19 mouse cellular contexts compared by ENCODE assay signal in genomic region chr11:108384920-108385665, GRCm38 (mm10). TPM values are rescaled to one million over a fixed set of nuclear protein-coding genes. Genes with fewer than 3 reads are reported as not detected.
A peak's percentile ranks its signal among the peaks of the same experiment; 100 is the strongest.
DNase-seq lines count a peak whose midpoint lies in the region; ATAC-seq and TF ChIP-seq lines count a peak whose summit lies in the region.
"Had no signal": no experiment of that assay in that cellular context is flagged by ENCODE, and none has a peak within 500 bp of the region (broad histone marks: within the 10 kb centered on the region; RNA-seq: fewer than 3 reads in every experiment).

No protein-coding gene starts in this region.

- ATAC-seq in hindbrain, embryonic 14.5 days (ENCODE audit: low FRiP score): no peak
- no peak for ATAC-seq in hindbrain, embryonic 16.5 days
- ATAC-seq in intestine, postnatal 0 days: peak; percentile 93
- ATAC-seq: forebrain, embryonic 15.5 days had no signal

- in situ Hi-C loops in CH12.LX (cut with MboI; ENCODE audit: low pct_ligation_motif_present, low pct_unique_long_range_greater_than_20kb, low sequenced_read_pairs): no loop called here

- no peak overlapping the region for H3K27ac ChIP-seq in hindbrain, embryonic 14.5 days
- no peak overlapping the region for H3K27ac ChIP-seq in hindbrain, embryonic 16.5 days (ENCODE audit: low read depth, low read length)
- no peak overlapping the region for H3K27ac ChIP-seq in CH12.LX (ENCODE audit: insufficient read depth, low read depth)
- H3K27ac ChIP-seq in intestine, postnatal 0 days (ENCODE audit: low read depth, low read length): peak overlapping the region; percentile 29
- H3K27ac ChIP-seq: forebrain, embryonic 15.5 days; kidney, postnatal 0 days; limb, embryonic 10.5 days had no signal

- no peaks in the 10 kb centered on the region for H3K79me2 ChIP-seq in CH12.LX (replicated peaks; ENCODE audit: control insufficient read depth, extremely low read depth, insufficient read depth, poor library complexity, severe bottlenecking)

- peak; percentile 25 for DNase-seq in hindbrain, embryonic 14.5 days (ENCODE audit: low spot score)
- DNase-seq in CH12.LX (ENCODE audit: extremely low read depth): peak; percentile 41
- DNase-seq in embryo, embryonic 10 days (ENCODE audit: low spot score): peak; percentile 19
- no peak for DNase-seq in spleen, postnatal 36 days (ENCODE audit: low spot score in 2 of 2)
- DNase-seq in heart, postnatal 14 days: no peak
- DNase-seq: B cell, adult 2 months; cerebellum, adult 9-11 months; heart, postnatal 36 days; kidney, adult 11 months; lung, adult 18-20 months; right cerebral cortex, postnatal 25 days; thymus, postnatal 14 days had no signal

- H3K4me1 ChIP-seq in hindbrain, embryonic 14.5 days (replicated peaks; ENCODE audit: control insufficient read depth, insufficient read depth, low read length): peaks cover 6% of the 10 kb centered on the region
- H3K4me1 ChIP-seq in hindbrain, embryonic 16.5 days (ENCODE audit: control insufficient read depth, insufficient read depth, low read depth, low read length): peaks cover 4% of the 10 kb centered on the region; the same call in 1 of the 2 replicates
- H3K4me1 ChIP-seq in CH12.LX (ENCODE audit: control insufficient read depth in 1 of 2, insufficient read depth in 2 of 2): peaks cover 3 to 25% of the 10 kb centered on the region in 2 experiments; a peak in 2 of 4 replicates
- H3K4me1 ChIP-seq in intestine, postnatal 0 days (replicated peaks; ENCODE audit: control insufficient read depth, insufficient read depth, low read length): no peaks in the 10 kb centered on the region
- H3K4me1 ChIP-seq: forebrain, embryonic 15.5 days; limb, embryonic 10.5 days had no signal

- TF ChIP-seq POLR2A in CH12.LX (IDR thresholded peaks at IDR 0.05; ENCODE audit: low read depth, low read length): no peak

- intact Hi-C loops in heart, postnatal 14 days (cut with DNase I): no loop called here

- H3K36me3 ChIP-seq in hindbrain, embryonic 14.5 days (replicated peaks; ENCODE audit: control insufficient read depth, insufficient read depth): no peaks in the 10 kb centered on the region
- no peaks in the 10 kb centered on the region for H3K36me3 ChIP-seq in hindbrain, embryonic 16.5 days (ENCODE audit: control insufficient read depth, insufficient read depth, low read length)
- H3K36me3 ChIP-seq in CH12.LX (replicated peaks in 1 of 2; ENCODE audit: control insufficient read depth in 1 of 2, insufficient read depth in 1 of 2, low read length in 1 of 2): no peaks in the 10 kb centered on the region
- H3K36me3 ChIP-seq in intestine, postnatal 0 days (ENCODE audit: control insufficient read depth, insufficient read depth): no peaks in the 10 kb centered on the region
- H3K36me3 ChIP-seq: forebrain, embryonic 15.5 days; heart, embryonic 12.5 days; limb, embryonic 10.5 days had no signal

- no peak for TF ChIP-seq CTCF in CH12.LX (conservative IDR thresholded peaks at IDR 0.05 in 1 of 2, IDR thresholded peaks at IDR 0.05 in 1 of 2; ENCODE audit: low read depth in 2 of 2, low read length in 2 of 2)
- TF ChIP-seq CTCF in intestine, postnatal 0 days (IDR thresholded peaks at IDR 0.05; ENCODE audit: low read depth): no peak

- no peaks in the 10 kb centered on the region for H3K27me3 ChIP-seq in hindbrain, embryonic 14.5 days (ENCODE audit: control insufficient read depth, insufficient read depth, low read length)
- no peaks in the 10 kb centered on the region for H3K27me3 ChIP-seq in hindbrain, embryonic 16.5 days (replicated peaks; ENCODE audit: control insufficient read depth, insufficient read depth, low read length)
- H3K27me3 ChIP-seq in CH12.LX (replicated peaks): no peaks in the 10 kb centered on the region
- H3K27me3 ChIP-seq in intestine, postnatal 0 days (replicated peaks; ENCODE audit: control insufficient read depth, insufficient read depth, low read length): no peaks in the 10 kb centered on the region
- H3K27me3 ChIP-seq: forebrain, embryonic 15.5 days; heart, embryonic 12.5 days had no signal

- dilution Hi-C loops in CH12.LX (cut with MboI; ENCODE audit: extremely low pct_ligation_motif_present, extremely low pct_unique_long_range_greater_than_20kb, low sequenced_read_pairs): no loop called here

- no peak for TF ChIP-seq EP300 in CH12.LX (IDR thresholded peaks at IDR 0.05; ENCODE audit: low read length)

- no peak overlapping the region for H3K4me2 ChIP-seq in hindbrain, embryonic 14.5 days (replicated peaks)
- no peak overlapping the region for H3K4me2 ChIP-seq in hindbrain, embryonic 16.5 days (ENCODE audit: low read length)
- H3K4me2 ChIP-seq in CH12.LX (ENCODE audit: insufficient read depth, low read depth, poor library complexity, severe bottlenecking): no peak overlapping the region
- H3K4me2 ChIP-seq in intestine, postnatal 0 days (replicated peaks; ENCODE audit: low read depth): no peak overlapping the region
- H3K4me2 ChIP-seq: forebrain, embryonic 15.5 days; heart, embryonic 12.5 days had no signal

- TF ChIP-seq RAD21 in CH12.LX (IDR thresholded peaks at IDR 0.05; ENCODE audit: low read depth, low read length): no peak

- WGBS in hindbrain, embryonic 14.5 days: 48% methylated on average over 4 of the region's 4 CpGs
- WGBS in hindbrain, embryonic 16.5 days: 55% methylated on average over 4 of the region's 4 CpGs
- 33% methylated on average over 4 of the region's 4 CpGs for WGBS in intestine, postnatal 0 days

- H3K4me3 ChIP-seq in hindbrain, embryonic 14.5 days (replicated peaks; ENCODE audit: low read length): no peak overlapping the region
- H3K4me3 ChIP-seq in hindbrain, embryonic 16.5 days (ENCODE audit: low read length): no peak overlapping the region
- H3K4me3 ChIP-seq in CH12.LX (replicated peaks in 1 of 3; ENCODE audit: low read depth in 2 of 3, low read length in 2 of 3, poor library complexity in 1 of 3): no peak overlapping the region
- no peak overlapping the region for H3K4me3 ChIP-seq in intestine, postnatal 0 days (ENCODE audit: low read depth, low read length)
- H3K4me3 ChIP-seq: forebrain, embryonic 15.5 days; heart, embryonic 12.5 days; limb, embryonic 10.5 days had no signal

- H3K9ac ChIP-seq in hindbrain, embryonic 14.5 days: no peak overlapping the region
- no peak overlapping the region for H3K9ac ChIP-seq in hindbrain, embryonic 16.5 days (ENCODE audit: low read depth, low read length)
- no peak overlapping the region for H3K9ac ChIP-seq in CH12.LX (ENCODE audit: insufficient read depth, low read depth)
- H3K9ac ChIP-seq in intestine, postnatal 0 days (ENCODE audit: low read depth, low read length): no peak overlapping the region
- H3K9ac ChIP-seq: forebrain, embryonic 15.5 days; heart, embryonic 12.5 days had no signal

- no peaks in the 10 kb centered on the region for H3K9me3 ChIP-seq in hindbrain, embryonic 14.5 days (ENCODE audit: control insufficient read depth, low read length)
- H3K9me3 ChIP-seq in hindbrain, embryonic 16.5 days (ENCODE audit: control insufficient read depth, low read length): no peaks in the 10 kb centered on the region
- H3K9me3 ChIP-seq in CH12.LX (replicated peaks; ENCODE audit: low read length): peaks cover 3% of the 10 kb centered on the region
- H3K9me3 ChIP-seq in intestine, postnatal 0 days (ENCODE audit: control insufficient read depth): no peaks in the 10 kb centered on the region
- H3K9me3 ChIP-seq: forebrain, embryonic 15.5 days; heart, embryonic 12.5 days; limb, embryonic 10.5 days had no signal

TF ChIP-seq in CH12.LX, 34 proteins besides CTCF, POLR2A, EP300 and RAD21 (continues in another document):
- TF ChIP-seq ZKSCAN1 (IDR thresholded peaks at IDR 0.05; ENCODE audit: borderline replicate concordance, low read depth, low read length) (no peak), ETS1 (conservative IDR thresholded peaks at IDR 0.05; ENCODE audit: low read depth, low read length) (no peak), MAX (IDR thresholded peaks at IDR 0.05; ENCODE audit: low read length) (no peak), RCOR1 (conservative IDR thresholded peaks at IDR 0.05; ENCODE audit: low read depth, low read length) (no peak), MEF2A (IDR thresholded peaks at IDR 0.05; ENCODE audit: borderline replicate concordance, low read depth, low read length) (no peak), MAFK (IDR thresholded peaks at IDR 0.05; ENCODE audit: insufficient replicate concordance, low read length) (no peak), MYC (IDR thresholded peaks at IDR 0.05; ENCODE audit: low read depth, low read length) (no peak), POLR2AphosphoS2 (IDR thresholded peaks at IDR 0.05; ENCODE audit: low read depth, low read length) (no peak), TCF12 (IDR thresholded peaks at IDR 0.05; ENCODE audit: low read depth, low read length) (no peak), JUND (conservative IDR thresholded peaks at IDR 0.05; ENCODE audit: low read depth, low read length) (no peak), HCFC1 (IDR thresholded peaks at IDR 0.05; ENCODE audit: low read depth, low read length) (no peak), TBP (conservative IDR thresholded peaks at IDR 0.05; ENCODE audit: low read depth, low read length) (no peak)

RNA-seq across cellular contexts. Expression of gene Cep112, which starts 39.9 kb away (rescaled TPM):
- polyA plus RNA-seq in hindbrain, embryonic 14.5 days (2014; fragmentation: Nextera tagmentation; extraction: Ambion mirVana): 9.6 and 11.4 TPM in 2 replicates
- polyA plus RNA-seq in hindbrain, embryonic 16.5 days (2015; fragmentation: Nextera tagmentation; extraction: Ambion mirVana): 12.7 and 13.2 TPM in 2 replicates
- 0.67 and 0.93 TPM in 2 replicates for total RNA-seq in CH12.LX (2012; rRNA removed)
- total RNA-seq in CH12.LX (2014; rRNA removed): 1.3 and 2.5 TPM in 2 replicates
- polyA plus RNA-seq in CH12.LX (2012; ENCODE audit: insufficient read length, low read depth): 1.4 and 2.9 TPM in 2 replicates
- polyA plus RNA-seq in intestine, postnatal 0 days (2015; fragmentation: Nextera tagmentation; extraction: Ambion mirVana): 3.8 and 3.9 TPM in 2 replicates
- 1 to 10 TPM; 8.7 to 9.0 TPM for total RNA-seq in heart, postnatal 14 days (2021)

RNA-seq across cellular contexts. Expression of gene Prkca, which starts 41.4 kb away (rescaled TPM):
- 9.1 and 9.7 TPM in 2 replicates for polyA plus RNA-seq in hindbrain, embryonic 14.5 days (2014; fragmentation: Nextera tagmentation; extraction: Ambion mirVana)
- 7.3 and 7.4 TPM in 2 replicates for polyA plus RNA-seq in hindbrain, embryonic 16.5 days (2015; fragmentation: Nextera tagmentation; extraction: Ambion mirVana)
- total RNA-seq in CH12.LX (2012; rRNA removed) (40.0 and 40.7 TPM in 2 replicates), CH12.LX (2014; rRNA removed) (38.3 and 43.7 TPM in 2 replicates)
- polyA plus RNA-seq in CH12.LX (2012; ENCODE audit: insufficient read length, low read depth): 105 and 107 TPM in 2 replicates
- 14.5 and 15.0 TPM in 2 replicates for polyA plus RNA-seq in intestine, postnatal 0 days (2015; fragmentation: Nextera tagmentation; extraction: Ambion mirVana)
- 10 to 100 TPM; 33.5 to 49.2 TPM for total RNA-seq in heart, postnatal 14 days (2021)

RNA-seq across cellular contexts. Expression of gene Apoh, which starts 41.9 kb away (rescaled TPM):
- polyA plus RNA-seq in hindbrain, embryonic 14.5 days (2014; fragmentation: Nextera tagmentation; extraction: Ambion mirVana): 0.59 TPM in 1 of 2 replicates, not detected in the other
- polyA plus RNA-seq in hindbrain, embryonic 16.5 days (2015; fragmentation: Nextera tagmentation; extraction: Ambion mirVana): 0.39 and 0.43 TPM in 2 replicates
- not detected in 2 replicates for total RNA-seq in CH12.LX (2012; rRNA removed)
- total RNA-seq in CH12.LX (2014; rRNA removed): 0.95 TPM in 1 of 2 replicates, not detected in the other
- not detected in 2 replicates for polyA plus RNA-seq in CH12.LX (2012; ENCODE audit: insufficient read length, low read depth)
- polyA plus RNA-seq in intestine, postnatal 0 days (2015; fragmentation: Nextera tagmentation; extraction: Ambion mirVana): 0.77 and 0.94 TPM in 2 replicates
- total RNA-seq in heart, postnatal 14 days (2021): not detected
- total RNA-seq: heart, postnatal 36 days; megakaryocyte-erythroid progenitor cell, adult 5-6 weeks had no signal
- polyA plus RNA-seq: forebrain, embryonic 15.5 days; limb, embryonic 10.5 days had no signal

Comparison
In these comparisons a context has a peak if more than half of its experiments do, and no peak if none do; other contexts are left out.
1. DNase-seq: peak in hindbrain, embryonic 14.5 days (single experiment), CH12.LX (single experiment) and embryo, embryonic 10 days (single experiment); none in spleen, postnatal 36 days (0 of 2) and heart, postnatal 14 days (0 of 2).